Mouse (Mus musculus) adrenal gland, adult 2 months (tissue): ENCODE measurements around the gene Tas1r3. TPM values are rescaled to one million over a fixed set of nuclear protein-coding genes. Genes with fewer than 3 reads are reported as not detected.
A peak's percentile ranks its signal among the peaks of the same experiment; 100 is the strongest.

Experiments
- DNase-seq: peaks from one replicate; pipeline ENCODE4 v3.0.0; 2021
- polyA plus RNA-seq: library from polyadenylated mRNA; depleted of rRNA; stranded (reverse); fragments of >200 nt; gene quantifications from 2 replicates; pipeline ENCODE4 v1.2.3, GENCODE M21; 2012
- total RNA-seq, 2 experiments: library from RNA; stranded (reverse); gene quantifications; 2 replicates each; pipeline ENCODE4 v1.2.3; 2021

Gene Tas1r3
- total and polyA plus RNA-seq, 3 experiments = 0.32 to 0.62 (median 0.35) TPM

DNA sequence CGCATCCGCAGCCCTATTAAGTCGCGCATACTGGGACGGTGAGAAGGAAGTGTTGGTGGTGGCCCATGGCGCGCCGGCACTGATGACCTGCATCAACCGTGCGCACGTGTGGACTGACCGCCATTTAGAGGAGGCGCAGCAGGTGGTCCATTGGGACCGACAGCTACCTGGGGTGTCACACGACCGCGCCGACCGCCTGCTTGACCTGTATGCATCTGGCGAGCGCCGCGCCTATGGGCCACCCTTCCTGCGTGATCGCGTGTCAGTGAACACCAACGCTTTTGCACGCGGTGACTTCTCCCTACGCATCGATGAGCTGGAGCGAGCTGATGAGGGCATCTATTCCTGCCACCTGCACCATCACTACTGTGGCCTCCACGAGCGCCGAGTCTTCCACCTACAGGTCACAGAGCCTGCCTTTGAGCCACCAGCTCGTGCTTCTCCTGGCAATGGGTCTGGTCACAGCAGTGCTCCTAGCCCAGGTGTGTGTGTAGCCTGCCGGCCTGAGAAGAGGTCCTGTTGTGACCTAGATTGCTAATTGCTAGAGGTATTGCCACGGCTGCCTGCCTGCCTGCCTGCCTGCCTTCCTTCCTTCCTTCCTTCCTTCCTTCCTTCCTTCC is 21.4 kb downstream of the Tas1r3 start:
- DNase-seq = no peak

DNA sequence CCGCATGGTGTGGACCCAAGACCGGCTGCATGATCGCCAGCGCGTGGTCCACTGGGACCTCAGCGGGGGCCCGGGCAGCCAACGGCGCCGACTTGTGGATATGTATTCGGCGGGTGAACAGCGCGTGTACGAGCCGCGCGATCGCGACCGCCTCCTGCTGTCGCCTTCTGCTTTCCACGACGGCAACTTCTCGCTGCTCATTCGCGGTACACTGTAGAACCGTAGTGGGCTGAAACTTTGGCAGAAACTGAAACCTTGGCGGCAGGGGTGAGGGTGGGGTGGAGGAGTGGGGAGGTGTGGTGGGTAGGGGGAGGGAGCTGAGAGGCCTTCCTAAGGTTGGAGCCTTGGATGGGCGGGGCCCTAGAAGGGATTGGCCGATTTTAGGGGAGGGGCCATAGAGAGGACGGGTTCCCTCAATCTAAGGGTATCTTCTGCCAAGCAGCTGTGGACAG is 22.1 kb downstream of the Tas1r3 start:
- DNase-seq = peak; percentile 86

GRCm38 (mm10) chr4:155840076-155841002 is 22.8 kb downstream of the Tas1r3 start:
- DNase-seq = no peak

GRCm38 (mm10) chr4:155839483-155839910 is 23.7 kb downstream of the Tas1r3 start, which contains the start of gene Mxra8:
Mxra8 (plus strand) TSS chr4:155839680.
- peak; percentile 88 for DNase-seq

DNA sequence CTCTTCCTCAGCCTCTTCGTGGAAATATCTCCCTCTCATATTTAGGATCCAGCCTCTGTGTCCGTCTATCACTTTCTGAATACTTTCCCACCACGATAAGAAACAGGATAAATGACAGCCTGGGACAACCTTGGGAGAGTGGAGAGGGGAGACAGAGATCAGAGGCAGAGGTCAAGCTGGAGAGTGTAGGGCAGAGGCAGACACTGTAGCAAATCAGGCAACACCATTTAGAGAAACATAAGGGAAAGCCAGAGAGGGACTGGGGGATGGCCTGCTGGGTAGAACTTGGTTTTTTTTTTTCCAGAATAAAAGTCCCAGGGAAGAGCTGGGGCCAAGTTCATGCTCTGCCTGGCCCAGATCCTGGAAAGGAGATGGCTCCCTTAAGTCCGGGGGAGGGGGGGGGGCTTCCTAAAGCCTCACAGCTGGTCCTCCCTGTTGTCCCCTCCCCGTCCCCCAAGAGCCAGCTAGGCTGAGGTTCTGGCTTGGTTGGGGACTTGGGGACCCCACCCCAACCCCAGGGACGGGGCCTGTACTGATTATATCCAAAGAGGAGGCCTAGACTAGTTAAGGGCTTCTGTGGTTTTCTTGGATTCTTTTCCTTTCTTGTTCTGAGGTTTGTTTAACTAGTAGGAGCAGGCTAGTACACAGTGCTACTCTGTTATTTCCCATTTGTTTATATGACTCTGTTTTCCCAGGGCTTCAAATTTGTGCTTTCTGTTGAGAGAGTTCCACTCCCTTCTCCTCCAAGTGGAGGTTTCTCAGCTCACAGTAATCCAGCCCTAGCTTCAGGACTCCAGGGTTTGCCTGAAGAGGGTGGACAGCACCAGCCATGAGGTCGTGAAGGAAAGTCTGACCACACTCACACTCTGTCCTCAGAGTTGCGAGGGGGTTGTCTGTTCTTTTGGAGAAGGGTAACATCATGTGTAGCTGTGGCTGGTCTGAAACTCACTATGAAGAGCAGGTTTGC is 24.7 kb downstream of the Tas1r3 start:
- DNase-seq = no peak

DNA sequence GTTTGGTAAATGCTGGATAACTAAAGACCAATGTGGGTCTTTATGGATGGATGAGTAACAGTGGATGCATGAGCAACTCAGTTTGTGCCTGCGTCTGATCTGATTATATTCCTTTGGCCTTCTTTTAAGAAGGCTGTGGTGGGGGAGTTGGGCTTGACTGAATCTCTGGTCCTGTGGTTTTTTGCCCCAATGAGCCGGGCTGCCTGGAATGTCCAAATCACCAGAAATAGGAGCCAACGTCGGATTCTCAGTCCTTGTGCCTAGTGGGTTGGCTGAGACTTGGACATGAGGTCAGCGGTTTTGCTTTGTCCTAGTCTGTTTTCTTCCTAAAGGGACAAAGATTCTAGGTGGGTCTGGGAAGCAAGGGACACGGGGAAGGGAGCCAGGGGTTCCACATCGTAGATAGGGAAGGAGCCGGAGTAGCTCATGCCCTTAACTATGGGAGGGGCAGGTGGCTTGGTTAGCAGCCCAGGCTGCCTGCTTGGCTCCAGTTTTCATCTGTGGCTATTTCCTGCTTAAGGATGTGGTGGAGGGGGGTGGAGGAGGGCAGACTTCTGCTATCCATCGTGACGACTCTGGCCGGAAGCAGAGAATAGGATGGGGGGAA is 25.7 kb downstream of the Tas1r3 start:
- DNase-seq = no peak

DNA sequence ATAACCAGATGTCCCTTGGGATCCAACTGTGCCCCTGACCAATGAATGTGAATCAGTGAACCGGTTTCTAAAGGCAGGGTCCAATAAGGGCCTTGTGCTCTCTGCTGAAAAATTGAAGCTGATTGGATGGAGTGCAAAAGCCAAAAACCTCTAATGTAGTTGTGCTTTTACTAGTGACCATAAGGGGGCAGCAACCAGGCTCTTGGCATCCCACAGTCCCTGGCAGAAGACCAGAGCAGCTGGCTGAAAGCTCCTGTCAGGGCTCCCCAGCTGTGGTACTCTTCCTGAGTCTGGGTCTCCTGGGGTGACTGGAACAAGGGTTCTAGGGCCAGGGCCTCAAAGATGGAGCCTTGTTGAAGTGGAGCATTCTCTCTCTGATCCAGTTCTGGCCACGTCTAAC is 29.3 kb downstream of the Tas1r3 start:
- DNase-seq = peak; percentile 87

GRCm38 (mm10) chr4:155833234-155833633 is 29.9 kb downstream of the Tas1r3 start:
- no peak for DNase-seq

GRCm38 (mm10) chr4:155832321-155832720 is 30.8 kb downstream of the Tas1r3 start:
- DNase-seq = no peak

GRCm38 (mm10) chr4:155831831-155832230 is 31.3 kb downstream of the Tas1r3 start:
- DNase-seq = no peak

DNA sequence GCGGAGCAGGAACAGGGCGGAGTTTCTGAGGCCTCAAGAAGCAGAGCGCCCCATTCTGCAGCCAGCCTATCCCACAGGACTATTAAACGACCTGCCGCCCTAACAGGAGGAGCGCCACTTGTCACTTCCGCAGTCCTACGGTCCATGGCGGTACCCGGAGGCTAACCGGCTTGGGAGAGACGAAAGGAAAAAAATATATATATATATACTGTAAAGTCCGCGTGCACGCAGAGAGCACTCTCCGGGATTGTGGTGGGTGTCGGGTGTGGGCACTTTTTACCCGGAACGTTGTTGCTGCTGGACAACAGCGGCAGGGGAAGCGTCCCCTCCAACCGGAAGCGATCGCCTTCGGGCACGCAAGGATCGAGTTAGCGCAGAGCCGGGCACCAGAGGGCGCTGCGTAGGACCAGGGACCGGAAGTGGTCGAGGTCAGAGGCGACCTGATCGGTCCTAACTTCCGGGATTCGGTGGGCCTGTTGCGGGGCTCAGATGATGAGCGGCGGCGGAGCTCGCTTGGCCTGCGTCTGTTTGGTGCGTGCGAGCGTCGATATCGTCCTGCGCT is 31.9 kb downstream of the Tas1r3 start, which contains the start of gene Aurkaip1:
TSS of gene Aurkaip1 (plus strand) at position 68 of the 562 bp plus-strand sequence.
- peak; percentile 97 for DNase-seq

DNA sequence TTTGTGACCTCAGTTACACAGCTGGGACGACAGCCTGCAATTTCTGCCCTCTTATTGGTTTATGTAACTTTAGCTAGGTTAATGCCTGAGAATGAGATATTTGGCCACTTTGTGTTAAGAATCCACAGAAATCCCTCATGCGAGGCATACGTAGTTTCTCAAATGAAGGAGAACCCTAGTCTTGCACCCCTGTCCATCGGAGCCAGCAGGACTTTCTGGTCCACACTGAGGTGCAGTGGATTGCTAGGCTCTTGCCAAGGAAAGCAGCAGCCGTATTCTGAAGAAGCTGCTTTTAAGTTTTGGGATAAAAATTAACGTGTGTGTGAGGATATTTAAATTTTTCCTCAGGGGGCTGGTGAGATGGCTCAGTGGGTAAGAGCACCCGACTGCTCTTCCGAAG is 32.6 kb downstream of the Tas1r3 start:
- no peak for DNase-seq

DNA sequence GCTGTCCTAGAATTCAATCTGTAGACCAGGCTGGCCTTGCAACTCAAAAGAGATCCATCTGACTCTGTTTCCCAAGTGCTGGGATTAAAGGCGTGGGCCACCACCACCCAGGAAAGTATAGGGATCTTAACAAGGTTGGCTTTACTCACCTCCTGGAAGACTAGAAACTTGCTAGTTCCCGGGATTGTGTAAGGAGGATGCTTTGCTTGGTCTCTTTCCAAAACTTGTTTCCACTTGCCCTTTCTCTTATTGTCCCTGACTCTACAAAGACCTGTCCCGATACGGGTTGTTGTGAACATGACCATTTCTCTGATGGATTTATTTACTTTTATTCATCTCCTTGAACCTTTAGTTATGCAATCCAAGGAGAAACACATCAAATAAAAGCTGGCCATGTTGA is 33.3 kb downstream of the Tas1r3 start:
- no peak for DNase-seq

DNA sequence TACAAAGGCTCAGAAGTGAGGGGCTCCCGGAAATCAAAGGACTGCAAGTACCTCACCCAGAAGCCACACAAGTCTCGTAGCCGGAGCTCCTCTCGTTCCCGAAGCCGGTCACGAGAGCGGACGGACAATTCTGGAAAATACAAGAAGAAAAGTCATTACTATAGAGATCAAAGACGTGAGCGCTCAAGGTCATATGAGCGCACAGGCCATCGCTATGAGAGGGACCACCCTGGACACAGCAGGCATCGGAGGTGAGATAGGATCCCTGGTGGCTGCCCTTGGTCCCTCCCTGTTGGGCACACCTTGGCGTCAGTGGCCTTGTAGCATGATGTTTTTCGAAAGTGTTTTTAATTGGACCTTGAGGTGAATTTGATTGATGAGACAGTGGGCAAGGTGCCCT is 39.7 kb downstream of the Tas1r3 start:
- peak; percentile 52 for DNase-seq

GRCm38 (mm10) chr4:155821025-155821424 is 42.1 kb downstream of the Tas1r3 start:
- DNase-seq = no peak

DNA sequence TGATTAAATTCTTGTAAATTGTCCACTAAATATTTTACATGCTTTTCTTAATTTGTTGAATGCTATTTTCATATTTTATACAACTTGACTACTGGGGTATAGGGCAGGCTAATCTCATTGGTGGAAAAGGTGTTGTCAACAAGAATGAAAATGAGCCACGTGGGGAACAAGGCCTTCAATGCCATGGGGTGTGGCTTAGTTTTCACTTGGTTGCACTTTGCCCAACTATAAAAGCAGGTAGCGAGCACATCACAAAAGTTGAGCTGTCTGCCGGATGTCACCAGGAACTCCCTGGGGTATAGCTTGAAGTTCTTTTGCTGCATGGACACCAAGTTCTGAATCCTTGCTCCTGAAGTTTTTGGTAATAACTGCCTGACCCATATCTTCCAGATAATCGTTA is 45.6 kb downstream of the Tas1r3 start:
- DNase-seq = no peak

DNA sequence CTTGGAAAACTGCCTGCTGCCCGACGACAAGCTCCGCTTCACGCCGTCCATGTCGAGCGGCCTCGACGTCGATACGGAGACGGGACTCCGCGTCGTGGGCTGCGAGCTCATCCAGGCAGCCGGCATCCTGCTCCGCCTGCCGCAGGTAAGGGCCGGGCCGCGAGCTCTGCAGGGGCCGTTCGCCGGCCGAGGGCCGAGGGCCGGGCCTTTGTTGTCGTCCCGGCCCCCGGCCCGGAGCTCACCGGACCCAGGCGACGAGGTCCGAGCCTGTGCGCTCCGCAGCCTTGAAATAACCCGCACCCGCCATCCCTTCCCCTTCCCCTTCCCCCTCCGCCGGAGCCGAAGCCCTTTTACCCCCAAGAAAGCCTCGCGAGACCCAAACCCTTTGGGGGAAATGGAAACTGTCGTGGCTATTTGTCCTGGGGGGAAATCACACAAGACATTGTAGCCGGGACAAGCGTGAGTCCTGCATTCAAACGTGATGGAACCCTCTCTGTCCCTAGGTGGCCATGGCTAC is 50.4 kb downstream of the Tas1r3 start:
- DNase-seq = peak; percentile 54

DNA sequence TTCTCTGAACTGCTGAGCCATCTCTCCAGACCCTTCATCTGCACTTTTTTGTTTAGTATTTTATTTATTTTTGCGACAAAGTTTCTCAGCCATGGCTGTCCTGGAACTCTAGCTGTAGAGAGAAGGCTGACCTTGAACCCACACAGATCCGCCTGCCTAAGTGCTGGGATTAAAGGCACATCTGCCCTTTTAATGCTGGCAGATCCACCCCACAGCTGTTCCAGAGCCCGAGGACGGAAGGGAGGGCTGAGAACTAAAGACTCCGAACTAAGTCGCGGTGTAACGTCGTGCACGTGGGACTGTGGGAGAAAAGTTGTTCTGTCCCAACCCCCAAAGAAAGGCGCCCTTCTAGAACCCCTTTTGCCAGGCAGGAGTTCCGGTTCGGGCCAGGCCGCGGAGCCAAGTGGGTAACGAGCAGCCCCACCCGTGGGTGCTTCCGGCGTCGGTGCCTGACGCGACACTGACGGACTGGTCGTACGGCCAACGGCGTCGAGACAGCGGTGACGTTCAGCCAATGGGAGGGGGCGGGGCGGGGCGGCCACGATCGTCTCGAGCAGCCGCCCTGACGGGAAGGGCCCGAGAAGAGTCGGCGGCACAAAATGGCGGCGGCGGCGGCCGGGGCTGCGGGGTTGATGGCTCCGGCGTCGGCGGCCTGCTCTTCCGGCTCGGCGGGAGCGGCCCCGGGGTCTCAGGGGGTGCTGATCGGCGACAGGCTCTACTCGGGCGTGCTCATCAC is 51.1 kb downstream of the Tas1r3 start, which contains the start of gene Ccnl2:
TSS of gene Ccnl2 (plus strand) at position 561 of the 736 bp plus-strand sequence.
- peak; percentile 96 for DNase-seq
